Mouse (Mus musculus) brain, embryonic 14.5 days (tissue): ENCODE measurements at regions not wholly inside any gene's neighbourhood (a gene's known extent, or its start where the extent isn't known, plus 50 kb on each side); places are given as distances from the start of the nearest gene placed in this dataset.

Experiments
- CTCF ChIP-seq: fragments of 200-500 bp; IDR thresholded peaks from 2 replicates; pipeline ENCODE4 v1.5.1; 2012; ENCODE audit warnings: inconsistent platforms, mild to moderate bottlenecking, moderate library complexity, borderline replicate concordance; ENCODE audit not compliant: insufficient read depth, insufficient read length; ENCODE audit errors: extremely low read depth
- POLR2A ChIP-seq: fragments of 200-500 bp; IDR thresholded peaks from 2 replicates; pipeline ENCODE4 v1.6.1; 2012; ENCODE audit warnings: mild to moderate bottlenecking, inconsistent platforms, borderline replicate concordance; ENCODE audit not compliant: poor library complexity, insufficient read depth, insufficient read length, severe bottlenecking; ENCODE audit errors: extremely low read depth

GRCm38 (mm10) chr8:109027923-109028322 lies 465.9 kb upstream of the Pmfbp1 start:
- TF ChIP-seq POLR2A (no peak), CTCF (no peak)
